Mouse (Mus musculus) kidney, adult 2 months (tissue): ENCODE measurements around the gene A730061H03Rik.

Source experiments
- CTCF ChIP-seq: fragments of 200-500 bp; conservative IDR thresholded peaks from 2 replicates; pipeline ENCODE4 v1.5.1; 2011; ENCODE audit warnings: low read depth, mild to moderate bottlenecking, control low read depth, low read length, moderate library complexity, mixed read lengths; ENCODE audit not compliant: insufficient read depth, insufficient read length
- POLR2A ChIP-seq: fragments of 200-500 bp; IDR thresholded peaks from one replicate; pipeline ENCODE4 v1.6.1; 2011; ENCODE audit warnings: low read depth, low read length, control low read depth

- TF ChIP-seq CTCF = no peak
- no peak for TF ChIP-seq POLR2A
Observed at GRCm38 (mm10) chr14:55603271-55603632, 43.0 kb upstream of the A730061H03Rik start, which contains the start of gene Irf9.
